Mouse (Mus musculus): ENCODE results near the gene C1ql1.

Gene C1ql1

DNA sequence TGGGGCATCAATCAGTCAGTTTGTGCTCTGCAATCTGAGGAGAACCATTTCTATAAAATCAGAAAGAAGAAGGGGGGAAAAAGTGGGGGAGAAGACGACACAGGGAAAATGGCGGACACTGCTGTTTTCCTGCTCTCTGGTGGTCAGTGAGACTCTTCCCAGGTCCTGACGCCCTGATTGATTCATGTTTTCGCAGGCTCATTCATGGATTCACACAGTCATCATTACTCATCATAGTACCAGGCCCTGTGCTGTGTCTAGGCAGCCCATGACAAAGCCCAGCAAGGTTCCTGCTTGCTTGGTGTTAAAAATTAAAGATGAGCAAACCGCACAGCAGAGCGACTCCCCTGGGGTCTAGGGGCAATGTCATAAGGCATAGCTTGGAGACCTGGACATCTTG lies 11.9 kb upstream of the C1ql1 start:
- no peak for DNase-seq

DNA sequence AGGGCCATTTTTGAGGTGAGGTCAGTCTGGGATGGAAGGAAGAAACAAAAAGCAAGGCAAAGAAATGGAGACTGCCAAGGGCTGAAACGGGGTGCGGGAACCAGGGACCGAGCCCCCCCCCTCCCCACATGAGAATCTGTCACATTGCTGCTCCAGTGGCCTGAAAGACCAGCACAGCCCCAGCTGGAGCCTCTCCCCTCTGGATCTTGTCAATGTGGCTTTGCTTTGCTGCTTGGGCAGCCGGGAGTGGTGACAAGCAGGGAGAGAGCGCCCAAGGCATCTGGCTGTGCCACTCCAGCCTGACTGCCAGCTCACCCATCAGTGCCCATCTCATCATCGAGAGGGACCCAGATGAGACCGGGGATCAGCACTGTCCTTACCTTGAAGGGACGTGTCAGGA lies 11.2 kb upstream of the C1ql1 start:
- no peak for DNase-seq

DNA sequence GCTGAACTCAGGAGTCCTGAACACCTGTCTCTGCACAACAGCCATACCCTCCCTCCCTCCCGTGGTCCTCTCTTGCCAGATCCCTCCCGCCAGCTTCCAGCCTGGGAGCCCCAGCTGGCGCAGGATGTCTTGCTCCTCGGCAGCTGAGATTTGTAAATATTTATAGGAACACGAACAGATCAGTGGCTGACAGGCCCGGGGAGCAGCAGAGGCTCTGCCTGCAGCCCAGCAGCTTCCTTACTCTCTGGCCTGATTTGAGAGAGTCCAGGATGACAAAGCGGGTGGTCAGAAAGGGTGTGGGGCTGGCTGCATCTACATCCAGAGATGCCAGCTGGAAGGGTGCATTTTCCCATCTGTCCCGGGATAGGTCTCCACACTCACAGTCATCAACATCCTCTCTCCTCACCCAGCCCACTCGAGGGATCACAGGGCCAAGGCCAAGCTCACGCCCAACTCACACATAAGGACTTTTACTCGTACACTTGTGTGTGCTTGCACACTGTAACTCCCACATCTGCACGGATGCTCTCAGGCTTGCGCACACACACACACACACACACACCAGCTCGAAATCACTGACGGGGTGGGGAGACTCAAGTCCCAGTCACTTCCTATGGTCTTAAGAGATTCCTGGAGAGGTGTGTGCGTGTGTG lies 10.6 kb upstream of the C1ql1 start:
- DNase-seq: no peak

- DNase-seq: no peak
These were observed 6.4 kb upstream of the C1ql1 start for GRCm38 (mm10) chr11:102952922-102953321.

DNA sequence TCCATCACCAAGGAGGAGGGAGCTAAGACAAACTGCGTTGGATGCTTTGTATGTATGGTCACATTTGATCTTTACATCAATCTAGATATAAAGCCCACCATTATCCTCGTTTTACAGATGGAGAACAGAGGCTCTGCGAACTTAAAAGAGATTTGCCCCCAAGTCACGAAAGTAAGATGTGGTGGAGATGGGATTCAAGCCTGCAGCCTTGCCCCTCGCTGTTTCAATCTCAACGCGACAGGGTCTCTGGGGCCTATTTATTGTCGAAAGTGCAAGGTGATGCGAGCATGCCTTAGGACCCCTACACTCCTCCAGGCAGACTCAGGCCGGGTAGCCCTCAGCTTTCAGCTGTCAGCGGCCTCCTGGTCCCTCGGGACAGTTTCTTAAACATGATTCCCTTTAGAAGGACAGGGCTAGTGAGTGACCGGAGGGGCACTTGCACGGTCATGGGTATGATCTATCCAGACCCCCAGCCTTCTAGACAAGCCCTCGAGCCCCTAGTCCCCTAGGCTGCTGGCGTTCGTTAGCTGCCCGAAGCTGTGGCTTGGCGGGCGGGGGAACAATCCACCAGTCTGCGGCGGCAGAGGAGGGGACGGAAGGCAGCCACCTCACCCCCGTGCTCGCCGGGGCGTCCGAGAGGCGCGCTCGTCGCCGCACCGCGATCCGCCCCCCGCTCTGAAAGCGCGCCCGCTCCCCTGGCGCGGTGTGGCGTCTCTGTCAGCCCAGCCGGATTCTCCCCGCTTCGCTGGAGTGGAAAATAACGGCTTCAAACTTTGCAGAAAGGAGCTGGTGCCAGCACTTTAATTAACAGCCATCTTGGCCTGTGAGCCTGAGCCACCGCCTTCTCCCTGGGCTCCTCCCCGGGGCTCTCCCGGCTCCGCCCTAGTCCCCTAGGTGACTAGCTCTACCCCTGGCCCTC lies 1.8 kb upstream of the C1ql1 start:
- DNase-seq: no peak

DNA sequence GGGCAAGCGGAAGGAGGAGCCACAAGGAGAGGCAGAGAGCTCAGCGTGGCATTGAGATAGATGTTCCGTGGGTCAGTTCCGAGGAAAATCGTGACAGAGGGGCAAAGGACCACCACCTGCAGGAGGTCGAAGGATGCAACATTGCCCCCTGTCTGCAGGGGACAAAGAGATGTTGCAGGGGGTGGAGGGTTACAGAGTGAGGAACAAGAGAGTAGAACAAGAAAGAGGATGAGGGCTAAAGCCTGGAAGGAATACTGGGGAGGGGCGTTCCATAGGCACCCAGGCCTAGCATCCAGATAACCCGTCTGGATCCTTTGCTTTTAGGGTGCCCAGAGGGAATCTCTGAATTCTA lies 480 bp upstream of the C1ql1 start:
- no peak for DNase-seq

DNA sequence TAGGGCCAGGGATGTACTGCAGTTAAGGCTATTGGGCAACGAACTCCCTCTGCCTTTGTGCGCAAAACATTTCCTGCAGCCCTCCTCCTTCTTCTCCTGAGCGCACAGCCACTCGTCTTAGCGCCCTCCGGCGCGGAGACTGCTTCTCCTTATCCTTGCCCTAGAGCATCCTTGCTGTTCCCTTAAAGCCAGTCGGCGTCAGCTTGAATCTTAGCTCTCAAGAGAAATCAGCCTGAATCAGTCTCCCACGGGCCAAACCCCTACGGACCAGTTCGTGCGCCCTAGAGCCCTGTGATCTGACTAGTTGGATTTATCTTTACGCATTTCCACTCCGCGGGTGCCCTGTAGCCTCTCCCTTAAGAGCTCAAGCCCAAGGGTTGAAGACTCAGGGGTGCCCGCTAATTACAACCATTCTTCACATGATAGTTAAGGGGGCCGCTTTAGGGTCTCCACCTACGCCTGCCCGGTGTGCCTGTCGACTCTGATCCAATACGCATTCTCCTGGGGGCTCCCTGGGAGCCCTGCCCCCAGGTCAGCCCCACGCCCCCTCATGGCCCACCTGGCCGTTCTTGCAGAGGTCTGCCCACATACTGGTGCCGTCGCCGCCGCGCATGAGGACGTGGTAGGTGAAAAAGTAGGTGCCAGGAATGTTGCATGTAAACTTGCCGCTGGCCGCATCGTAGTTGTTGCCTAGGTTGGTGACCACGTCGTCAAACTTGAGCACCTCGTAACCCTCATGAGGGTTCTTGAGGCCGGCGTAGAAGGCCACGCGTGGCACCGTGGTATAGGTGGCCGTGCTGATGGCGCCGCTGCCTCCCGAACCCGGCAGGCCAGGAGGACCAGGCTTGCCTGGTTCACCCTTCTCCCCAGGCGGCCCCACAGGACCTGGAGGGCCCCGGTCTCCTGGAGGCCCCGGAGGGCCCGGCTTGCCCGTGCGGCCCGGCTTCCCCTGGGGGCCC lies 903 bp downstream of the C1ql1 start:
- no peak for DNase-seq

DNA sequence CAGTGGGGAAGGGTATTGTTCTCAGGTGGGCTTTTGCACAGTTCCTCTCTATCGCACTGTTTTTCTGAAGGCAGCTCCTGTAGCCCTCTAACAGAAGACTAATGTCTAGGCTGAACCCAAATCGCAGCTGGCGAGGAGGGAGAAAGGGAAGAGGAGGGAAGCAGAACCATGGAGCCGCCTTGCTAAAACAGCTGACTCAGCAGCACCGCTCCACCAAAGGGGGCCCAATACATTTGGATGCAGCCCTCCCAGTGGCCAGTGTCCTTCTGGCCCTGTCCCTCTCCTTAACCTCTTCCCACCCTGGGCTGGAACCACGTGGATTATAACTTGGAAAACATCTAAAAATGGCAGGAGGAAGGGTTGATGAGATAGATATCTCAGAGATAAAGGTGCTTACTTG lies 5.3 kb downstream of the C1ql1 start:
- DNase-seq: no peak

- DNase-seq: no peak
These were observed 7.3 kb downstream of the C1ql1 start for GRCm38 (mm10) chr11:102939024-102939675.

DNA sequence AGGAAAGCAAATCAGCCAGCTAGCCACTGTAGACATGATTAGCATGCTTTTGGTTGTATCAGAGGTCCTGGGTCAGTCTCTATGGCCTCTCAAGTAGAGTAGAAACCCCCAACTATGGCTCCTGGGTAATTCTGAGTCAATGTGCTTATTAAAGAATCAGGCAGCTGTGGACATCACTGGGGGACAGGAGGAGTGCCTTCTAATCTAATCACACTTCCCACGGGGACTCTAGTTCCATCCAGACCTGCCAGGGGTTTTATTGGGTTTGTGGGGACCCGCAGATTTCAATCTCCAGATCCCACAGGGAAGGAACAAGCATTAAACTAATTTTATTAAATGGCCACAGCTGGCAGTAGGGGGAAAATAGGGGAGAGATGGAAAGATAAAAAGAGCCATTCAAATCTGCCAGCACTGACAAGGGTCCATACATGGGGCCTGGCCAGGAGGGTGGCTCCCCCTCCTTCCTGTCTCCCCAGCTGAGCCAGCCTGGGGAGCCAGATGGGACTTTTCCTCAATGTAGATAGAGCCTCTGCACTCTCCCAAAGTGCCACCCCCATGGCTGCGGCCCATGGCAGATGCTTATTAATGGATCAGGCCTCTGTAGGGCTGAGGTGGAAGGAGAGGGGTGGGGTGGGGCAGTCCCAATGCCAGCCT lies 8.8 kb downstream of the C1ql1 start:
- no peak for DNase-seq

DNA sequence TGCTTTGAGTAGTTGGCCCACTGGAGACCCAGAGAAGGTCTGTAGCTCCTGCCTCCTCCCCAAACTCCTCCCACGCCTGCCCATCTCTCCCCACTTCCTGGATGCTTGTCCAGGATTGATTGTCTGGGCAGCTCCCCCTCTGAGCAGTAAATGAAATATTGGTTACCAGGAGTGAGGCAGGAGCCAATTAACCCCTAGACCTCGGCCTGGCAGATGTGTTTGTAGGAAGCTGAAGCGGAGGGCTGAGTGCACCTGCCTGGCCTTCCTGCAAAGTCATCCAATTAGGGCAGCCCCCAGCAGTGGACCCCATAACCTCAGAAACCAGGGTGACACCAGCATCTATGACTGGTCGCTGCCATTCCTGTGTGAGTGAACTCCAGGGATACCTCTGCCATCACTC lies 10.2 kb downstream of the C1ql1 start:
- no peak for DNase-seq

DNA sequence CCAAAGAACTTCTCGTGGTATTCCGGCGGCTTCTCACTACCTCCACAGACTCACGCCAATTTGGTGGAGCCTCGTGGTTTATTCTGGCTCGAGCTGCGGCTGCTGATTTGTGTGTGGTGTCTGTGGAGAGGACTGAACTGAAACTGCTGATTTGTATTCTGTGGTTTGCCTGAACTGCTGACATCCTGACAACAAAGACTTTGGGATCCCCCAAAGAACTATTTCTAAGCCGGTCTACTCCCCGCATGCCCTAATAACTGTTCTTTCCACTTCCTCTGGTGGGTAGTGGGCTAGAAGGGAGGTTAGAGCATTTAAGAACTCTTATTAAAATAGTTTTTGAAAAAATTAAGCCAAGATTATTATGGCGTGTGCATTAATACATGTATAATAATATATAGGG lies 15.8 kb downstream of the C1ql1 start:
- DNase-seq: no peak

DNA sequence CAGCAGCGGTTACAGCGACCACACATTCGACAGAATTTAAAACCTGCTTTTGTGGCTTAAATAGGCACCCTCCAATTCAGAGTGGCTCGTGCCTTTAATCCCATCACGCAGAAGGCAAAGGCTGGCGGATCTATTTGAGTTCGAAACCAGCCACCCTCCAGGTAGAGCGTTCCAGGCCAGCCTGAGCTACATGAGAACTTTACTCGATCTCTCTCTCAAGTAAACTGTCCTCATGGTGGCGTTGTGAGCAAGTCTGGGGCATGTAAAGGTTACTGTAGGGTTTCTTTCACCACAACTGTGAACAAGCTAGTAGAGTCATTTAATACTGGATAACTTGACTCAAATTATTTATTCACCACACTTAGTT lies 21.2 kb downstream of the C1ql1 start:
- no peak for DNase-seq

- DNase-seq: peak; percentile 90
These were observed 21.7 kb downstream of the C1ql1 start, which contains the start of gene Kif18b for GRCm38 (mm10) chr11:102924557-102925350. Kif18b (minus strand) TSS chr11:102925124.

- DNase-seq: no peak
These were observed 25.0 kb downstream of the C1ql1 start for GRCm38 (mm10) chr11:102921491-102921890.

DNA sequence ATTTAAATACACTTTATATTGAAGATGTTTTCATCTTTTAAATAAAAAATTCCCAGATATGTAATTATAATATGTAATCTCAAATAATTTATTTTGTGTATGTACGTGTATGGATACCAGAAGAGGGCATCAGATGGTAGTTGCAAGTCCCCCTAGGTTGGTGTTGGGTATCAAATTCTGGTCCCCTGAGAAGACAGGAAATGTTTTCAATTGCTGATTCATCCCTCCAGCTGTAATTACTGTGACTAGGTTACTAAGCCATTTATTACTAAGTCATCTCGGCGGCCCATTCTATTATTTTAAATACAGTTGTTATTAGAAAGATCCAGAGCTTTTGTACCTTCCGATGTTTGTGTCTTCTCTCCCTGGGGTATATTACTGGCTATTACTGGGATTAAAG lies 28.4 kb downstream of the C1ql1 start:
- DNase-seq: no peak

GRCm38 (mm10) chr11:102915380-102915779 lies 31.1 kb downstream of the C1ql1 start:
- DNase-seq: no peak

DNA sequence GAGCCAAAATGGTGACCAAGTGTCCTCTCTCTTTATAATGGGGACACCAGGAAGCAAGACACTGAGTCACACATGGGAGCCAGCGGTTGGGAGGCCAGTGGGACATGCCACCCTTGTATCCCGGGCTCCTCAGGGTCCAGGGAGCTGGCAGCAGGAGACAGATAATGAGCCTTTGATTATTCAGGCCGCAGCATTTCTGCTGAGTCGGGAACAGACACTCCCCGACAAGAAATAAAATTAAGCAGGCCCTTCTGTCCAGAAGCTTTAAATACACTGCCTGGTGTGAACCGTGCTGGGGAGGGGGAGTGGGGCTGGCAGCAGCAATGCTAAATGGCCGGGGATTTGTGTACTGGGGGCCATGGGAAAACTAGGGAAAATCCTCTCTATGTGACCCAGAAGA lies 35.1 kb downstream of the C1ql1 start:
- DNase-seq: no peak

GRCm38 (mm10) chr11:102903654-102904053 lies 42.8 kb downstream of the C1ql1 start:
- DNase-seq: no peak

- no peak for DNase-seq
These were observed 44.4 kb downstream of the C1ql1 start for GRCm38 (mm10) chr11:102902107-102902506.

- DNase-seq: no peak
These were observed 45.3 kb downstream of the C1ql1 start for GRCm38 (mm10) chr11:102901199-102901598.
